Mouse (Mus musculus) heart, embryonic 15.5 days (tissue): Measurements from ENCODE around the gene Cd63. TPM values are rescaled to one million over a fixed set of nuclear protein-coding genes. Genes with fewer than 3 reads are reported as not detected.

Experiments
- ATAC-seq: fragments of 200-750 bp; cut with Nextera tagmentation; replicated peaks from 2 replicates; pipeline ENCODE4 v1.8.0; 2017; ENCODE audit warnings: low read depth, moderate TSS enrichment; ENCODE audit not compliant: insufficient number of reproducible peaks, insufficient read depth, low FRiP score
- H3K27ac ChIP-seq: fragments of 300-500 bp; sonication (generic); 2 replicates; pipeline ENCODE4 v1.5.1; 2015; ENCODE audit warnings: mild to moderate bottlenecking, inconsistent platforms
- H3K27me3 ChIP-seq: fragments of 300-500 bp; sonication (generic); 2 replicates; pipeline ENCODE4 v1.6.1; 2015; ENCODE audit warnings: inconsistent platforms
- H3K36me3 ChIP-seq: fragments of 300-500 bp; sonication (generic); 2 replicates; pipeline ENCODE4 v1.6.1; 2015; ENCODE audit warnings: mild to moderate bottlenecking, inconsistent platforms
- H3K4me1 ChIP-seq: fragments of 300-500 bp; sonication (generic); replicated peaks from 2 replicates; pipeline ENCODE4 v1.6.1; 2015; ENCODE audit warnings: inconsistent platforms
- H3K4me2 ChIP-seq: fragments of 300-500 bp; sonication (generic); 2 replicates; pipeline ENCODE4 v1.6.1; 2015; ENCODE audit warnings: inconsistent platforms, mild to moderate bottlenecking, moderate library complexity
- H3K4me3 ChIP-seq: fragments of 300-500 bp; sonication (generic); 2 replicates; pipeline ENCODE4 v1.5.1; 2015; ENCODE audit warnings: mild to moderate bottlenecking, inconsistent platforms
- H3K9ac ChIP-seq: fragments of 300-500 bp; sonication (generic); 2 replicates; pipeline ENCODE4 v1.6.1; 2015; ENCODE audit warnings: mild to moderate bottlenecking, inconsistent platforms
- H3K9me3 ChIP-seq: fragments of 300-500 bp; sonication (generic); replicated peaks from 2 replicates; pipeline ENCODE4 v1.6.1; 2016; ENCODE audit warnings: inconsistent platforms
- WGBS: fragments of 180-500 bp; shearing (Covaris S2); methylation state at CpG from one replicate; pipeline ENCODE4 v1.1.7; 2015; ENCODE audit warnings: mixed read lengths; 5-methylcytosine and 5-hydroxymethylcytosine counted together
- polyA plus RNA-seq: library from polyadenylated mRNA; unstranded; fragments of >200 nt; fragmentation: Nextera tagmentation; extraction: Ambion mirVana; gene quantifications from 2 replicates; pipeline ENCODE4 v1.2.1, GENCODE M21; 2015

Gene Cd63
- polyA plus RNA-seq, 1 experiment from 2014 or later: 420 TPM

GRCm38 (mm10) chr10:128908778-128909448 is 8.1 kb downstream of the Cd63 start:
- 0 out of 2 replicates have a peak, but pooled peaks have one; percentile 3 for ATAC-seq
- 61% methylated on average over 13 of the region's 13 CpGs for WGBS

GRCm38 (mm10) chr10:128909567-128910028 is 8.8 kb downstream of the Cd63 start:
- H3K4me1 ChIP-seq: peaks cover 32% of the 10 kb centered on the region
- H3K4me2 ChIP-seq: peak overlapping the region; percentile 78

More at GRCm38 (mm10) chr10:128908778-128909448, 8.1 kb downstream of the Cd63 start:
- Histone ChIP-seq H3K36me3 (peaks cover 10% of the 10 kb centered on the region), H3K4me1 (peaks cover 31% of the 10 kb centered on the region), H3K9me3 (no peaks in the 10 kb centered on the region), H3K27ac (peak overlapping the region; percentile 97), H3K27me3 (no peaks in the 10 kb centered on the region), H3K9ac (peak overlapping the region; percentile 97), H3K4me2 (peak overlapping the region; percentile 78), H3K4me3 (peak overlapping the region; percentile 97)

GRCm38 (mm10) chr10:128910066-128910841 is 9.5 kb downstream of the Cd63 start:
- no peaks in the 10 kb centered on the region for H3K27me3 ChIP-seq
- peak overlapping the region; percentile 78 for H3K4me2 ChIP-seq
- peak overlapping the region; percentile 97 for H3K9ac ChIP-seq
- H3K36me3 ChIP-seq: peaks cover 18% of the 10 kb centered on the region
- peak overlapping the region; percentile 97 for H3K27ac ChIP-seq
- peaks cover 32% of the 10 kb centered on the region for H3K4me1 ChIP-seq
- WGBS: under 1% methylated on average over 64 of the region's 66 CpGs
- no peaks in the 10 kb centered on the region for H3K9me3 ChIP-seq
- H3K4me3 ChIP-seq: peak overlapping the region; percentile 97
- peak; percentile 39 for ATAC-seq

More at GRCm38 (mm10) chr10:128909567-128910028, 8.8 kb downstream of the Cd63 start:
- H3K4me3 ChIP-seq: peak overlapping the region; percentile 97
- peak overlapping the region; percentile 97 for H3K9ac ChIP-seq
- H3K9me3 ChIP-seq: no peaks in the 10 kb centered on the region
- peaks cover 17% of the 10 kb centered on the region for H3K36me3 ChIP-seq
- H3K27me3 ChIP-seq: no peaks in the 10 kb centered on the region
- H3K27ac ChIP-seq: peak overlapping the region; percentile 97
- WGBS: under 1% methylated on average over 33 of the region's 41 CpGs
- peak; percentile 90 for ATAC-seq

- no peak for ATAC-seq
- Histone ChIP-seq H3K4me2 (peak overlapping the region; percentile 78), H3K9ac (no peak overlapping the region), H3K9me3 (no peaks in the 10 kb centered on the region), H3K27me3 (no peaks in the 10 kb centered on the region), H3K4me1 (peaks cover 32% of the 10 kb centered on the region), H3K27ac (no peak overlapping the region), H3K4me3 (peak overlapping the region; percentile 97), H3K36me3 (peaks cover 23% of the 10 kb centered on the region)
- 78% methylated on average over 6 of the region's 6 CpGs for WGBS
These were observed 10.6 kb downstream of the Cd63 start for GRCm38 (mm10) chr10:128911430-128911829.

- no peak for ATAC-seq
- peaks cover 31% of the 10 kb centered on the region for H3K36me3 ChIP-seq
These were observed 11.5 kb downstream of the Cd63 start for GRCm38 (mm10) chr10:128912268-128912667.

GRCm38 (mm10) chr10:128912791-128913190 is 12.0 kb downstream of the Cd63 start:
- ATAC-seq: no peak
- peak overlapping the region; percentile 27 for H3K27ac ChIP-seq
- no peak overlapping the region for H3K4me3 ChIP-seq
- no peak overlapping the region for H3K9ac ChIP-seq
- WGBS: 72% methylated on average over 4 of the region's 4 CpGs
- H3K9me3 ChIP-seq: no peaks in the 10 kb centered on the region
- H3K4me2 ChIP-seq: no peak overlapping the region
- peaks cover 36% of the 10 kb centered on the region for H3K36me3 ChIP-seq
- no peaks in the 10 kb centered on the region for H3K27me3 ChIP-seq
- H3K4me1 ChIP-seq: peaks cover 32% of the 10 kb centered on the region

More at GRCm38 (mm10) chr10:128912268-128912667, 11.5 kb downstream of the Cd63 start:
- 85% methylated on average over 4 of the region's 4 CpGs for WGBS
- Histone ChIP-seq H3K4me1 (peaks cover 32% of the 10 kb centered on the region), H3K4me2 (no peak overlapping the region), H3K9me3 (no peaks in the 10 kb centered on the region), H3K4me3 (no peak overlapping the region), H3K9ac (no peak overlapping the region), H3K27me3 (no peaks in the 10 kb centered on the region), H3K27ac (no peak overlapping the region)

GRCm38 (mm10) chr10:128913219-128913618 is 12.4 kb downstream of the Cd63 start:
- Histone ChIP-seq H3K27ac (peak overlapping the region; percentile 27), H3K36me3 (peaks cover 38% of the 10 kb centered on the region), H3K4me1 (peaks cover 33% of the 10 kb centered on the region), H3K27me3 (no peaks in the 10 kb centered on the region), H3K9me3 (no peaks in the 10 kb centered on the region), H3K4me3 (no peak overlapping the region), H3K4me2 (no peak overlapping the region), H3K9ac (no peak overlapping the region)
- no peak for ATAC-seq
- 6% methylated on average over 5 of the region's 5 CpGs for WGBS

- Histone ChIP-seq H3K4me1 (peaks cover 34% of the 10 kb centered on the region), H3K4me3 (no peak overlapping the region), H3K27me3 (no peaks in the 10 kb centered on the region), H3K9ac (no peak overlapping the region), H3K36me3 (peaks cover 38% of the 10 kb centered on the region), H3K9me3 (no peaks in the 10 kb centered on the region), H3K27ac (no peak overlapping the region), H3K4me2 (no peak overlapping the region)
- WGBS: 84% methylated on average over 12 of the region's 12 CpGs
- ATAC-seq: no peak
These were observed 12.9 kb downstream of the Cd63 start for GRCm38 (mm10) chr10:128913696-128914095.

GRCm38 (mm10) chr10:128915550-128915949 is 14.8 kb downstream of the Cd63 start:
- H3K4me2 ChIP-seq: no peak overlapping the region
- no peaks in the 10 kb centered on the region for H3K27me3 ChIP-seq
- no peak overlapping the region for H3K27ac ChIP-seq
- no peaks in the 10 kb centered on the region for H3K9me3 ChIP-seq
- 78% methylated on average over 2 of the region's 2 CpGs for WGBS
- peaks cover 38% of the 10 kb centered on the region for H3K36me3 ChIP-seq
- peaks cover 37% of the 10 kb centered on the region for H3K4me1 ChIP-seq
- no peak overlapping the region for H3K9ac ChIP-seq
- no peak for ATAC-seq
- H3K4me3 ChIP-seq: no peak overlapping the region

GRCm38 (mm10) chr10:128916665-128917064 is 15.9 kb downstream of the Cd63 start:
- Histone ChIP-seq H3K36me3 (peaks cover 38% of the 10 kb centered on the region), H3K9me3 (no peaks in the 10 kb centered on the region), H3K4me2 (no peak overlapping the region), H3K27ac (no peak overlapping the region), H3K9ac (no peak overlapping the region), H3K27me3 (no peaks in the 10 kb centered on the region), H3K4me1 (peaks cover 37% of the 10 kb centered on the region), H3K4me3 (no peak overlapping the region)
- 88% methylated on average over 3 of the region's 3 CpGs for WGBS
- ATAC-seq: no peak

- Histone ChIP-seq H3K9ac (no peak overlapping the region), H3K9me3 (no peaks in the 10 kb centered on the region), H3K4me2 (no peak overlapping the region), H3K4me3 (no peak overlapping the region), H3K27ac (no peak overlapping the region), H3K36me3 (peaks cover 34% of the 10 kb centered on the region), H3K27me3 (no peaks in the 10 kb centered on the region), H3K4me1 (peaks cover 43% of the 10 kb centered on the region)
- 87% methylated on average over 6 of the region's 6 CpGs for WGBS
- no peak for ATAC-seq
These were observed 16.6 kb downstream of the Cd63 start for GRCm38 (mm10) chr10:128917400-128917799.
